Mouse (Mus musculus) CH12.LX (cell line): Measurements from ENCODE around the gene Cdc45. TPM values are rescaled to one million over a fixed set of nuclear protein-coding genes. Genes with fewer than 3 reads are reported as not detected.

Experiments
- DNase-seq: peaks from one replicate; pipeline ENCODE4 v3.0.0-alpha.2; 2013; ENCODE audit errors: extremely low read depth
- H3K27ac ChIP-seq: 2 replicates; pipeline ENCODE4 v1.5.1; 2012; ENCODE audit warnings: low read depth, mild to moderate bottlenecking, control low read depth, moderate library complexity; ENCODE audit not compliant: insufficient read depth
- H3K27me3 ChIP-seq: replicated peaks from 2 replicates; pipeline ENCODE3; 2012; ENCODE audit warnings: inconsistent platforms
- H3K36me3 ChIP-seq, 2 experiments: replicated peaks in 1 of 2; 2 replicates each; pipeline versions ENCODE3 to v1.6.1; 2012; ENCODE audit warnings: inconsistent platforms in 1 of 2, low read length in 1 of 2, mild to moderate bottlenecking in 1 of 2, mixed read lengths in 1 of 2, moderate library complexity in 1 of 2; ENCODE audit not compliant: control insufficient read depth in 1 of 2, insufficient read depth in 1 of 2
- H3K4me1 ChIP-seq, 2 experiments: 2 replicates each; pipeline ENCODE4 v1.6.1; 2012; ENCODE audit warnings: inconsistent platforms in 1 of 2, moderate library complexity in 1 of 2; ENCODE audit not compliant: insufficient read depth in 2 of 2, control insufficient read depth in 1 of 2
- H3K4me2 ChIP-seq: 2 replicates; pipeline ENCODE4 v1.6.1; 2012; ENCODE audit warnings: low read depth, mild to moderate bottlenecking, control low read depth; ENCODE audit not compliant: poor library complexity, insufficient read depth, severe bottlenecking
- H3K4me3 ChIP-seq, 3 experiments: fragments of 150-350 bp in 1 of 3; sonication (generic) in 1 of 3; replicated peaks in 1 of 3; 2 replicates each; pipeline versions ENCODE3 to v1.5.1; 2011 to 2012; ENCODE audit warnings: low read depth in 2 of 3, low read length in 2 of 3, mild to moderate bottlenecking in 2 of 3, moderate library complexity in 2 of 3, control low read depth in 1 of 3, improper control_type of control experiment in 1 of 3, inconsistent platforms in 1 of 3, mixed read lengths in 1 of 3; ENCODE audit not compliant: poor library complexity in 1 of 3
- H3K79me2 ChIP-seq: replicated peaks from 2 replicates; pipeline ENCODE4 v1.6.1; 2012; ENCODE audit warnings: mild to moderate bottlenecking, moderate library complexity; ENCODE audit not compliant: control insufficient read depth, poor library complexity, insufficient read depth, severe bottlenecking; ENCODE audit errors: extremely low read depth
- H3K9ac ChIP-seq: 2 replicates; pipeline ENCODE4 v1.6.1; 2012; ENCODE audit warnings: low read depth, mild to moderate bottlenecking, control low read depth, moderate library complexity; ENCODE audit not compliant: insufficient read depth
- H3K9me3 ChIP-seq: replicated peaks from 2 replicates; pipeline ENCODE3; 2012; ENCODE audit warnings: low read length, inconsistent platforms, mixed read lengths
- CHD1 ChIP-seq: IDR thresholded peaks from 2 replicates; pipeline ENCODE4 v1.6.1; 2012; ENCODE audit warnings: low read depth, low read length, improper control_type of control experiment, inconsistent platforms
- CHD2 ChIP-seq: IDR thresholded peaks from 2 replicates; pipeline ENCODE4 v1.6.1; 2011; ENCODE audit warnings: low read length, improper control_type of control experiment
- CTCF ChIP-seq, 2 experiments: IDR thresholded peaks in 1 of 2; conservative IDR thresholded peaks in 1 of 2; 2 replicates each; pipeline ENCODE4 v1.5.1; 2011 to 2012; ENCODE audit warnings: low read depth in 2 of 2, low read length in 2 of 2, improper control_type of control experiment in 1 of 2, inconsistent platforms in 1 of 2, mild to moderate bottlenecking in 1 of 2, moderate library complexity in 1 of 2
- E2F4 ChIP-seq: IDR thresholded peaks from 2 replicates; pipeline ENCODE4 v1.6.1; 2011; ENCODE audit warnings: low read depth, low read length, improper control_type of control experiment; ENCODE audit not compliant: insufficient replicate concordance
- EP300 ChIP-seq: IDR thresholded peaks from 2 replicates; pipeline ENCODE4 v1.6.1; 2011; ENCODE audit warnings: low read length, improper control_type of control experiment
- HCFC1 ChIP-seq: IDR thresholded peaks from 2 replicates; pipeline ENCODE4 v1.6.1; 2012; ENCODE audit warnings: low read depth, mild to moderate bottlenecking, inconsistent platforms, low read length, improper control_type of control experiment
- IRF4 ChIP-seq: IDR thresholded peaks from 2 replicates; pipeline ENCODE4 v1.6.1; 2014; ENCODE audit warnings: low read depth, mild to moderate bottlenecking, inconsistent platforms, low read length, improper control_type of control experiment
- JUN ChIP-seq: IDR thresholded peaks from 2 replicates; pipeline ENCODE4 v1.6.1; 2011; ENCODE audit warnings: low read depth, mild to moderate bottlenecking, low read length, improper control_type of control experiment, moderate library complexity; ENCODE audit not compliant: insufficient read depth
- JUND ChIP-seq: conservative IDR thresholded peaks from 2 replicates; pipeline ENCODE4 v1.6.1; 2011; ENCODE audit warnings: low read depth, low read length, improper control_type of control experiment
- KAT2A ChIP-seq: IDR thresholded peaks from 2 replicates; pipeline ENCODE4 v1.6.1; 2012; ENCODE audit warnings: low read length, improper control_type of control experiment, inconsistent platforms; ENCODE audit not compliant: insufficient replicate concordance
- MAX ChIP-seq: IDR thresholded peaks from 2 replicates; pipeline ENCODE4 v1.6.1; 2011; ENCODE audit warnings: low read length, improper control_type of control experiment
- MAZ ChIP-seq: IDR thresholded peaks from 2 replicates; pipeline ENCODE4 v1.6.1; 2012; ENCODE audit warnings: low read depth, mild to moderate bottlenecking, inconsistent platforms, low read length, improper control_type of control experiment, moderate library complexity
- MXI1 ChIP-seq: IDR thresholded peaks from 2 replicates; pipeline ENCODE4 v1.6.1; 2011; ENCODE audit warnings: mild to moderate bottlenecking, low read depth, low read length, improper control_type of control experiment
- MYC ChIP-seq: IDR thresholded peaks from 2 replicates; pipeline ENCODE4 v1.6.1; 2011; ENCODE audit warnings: low read depth, mild to moderate bottlenecking, improper control_type of control experiment, low read length
- PAX5 ChIP-seq: IDR thresholded peaks from 2 replicates; pipeline ENCODE4 v1.6.1; 2012; ENCODE audit warnings: low read length, inconsistent platforms, mixed read lengths
- POLR2AphosphoS2 ChIP-seq: IDR thresholded peaks from 2 replicates; pipeline ENCODE4 v1.6.1; 2011; ENCODE audit warnings: low read depth, low read length, improper control_type of control experiment
- RAD21 ChIP-seq: IDR thresholded peaks from 2 replicates; pipeline ENCODE4 v1.6.1; 2011; ENCODE audit warnings: low read depth, mild to moderate bottlenecking, low read length, improper control_type of control experiment, moderate library complexity
- SIN3A ChIP-seq: IDR thresholded peaks from 2 replicates; pipeline ENCODE4 v1.6.1; 2012; ENCODE audit warnings: low read length, improper control_type of control experiment, inconsistent platforms
- TBP ChIP-seq: conservative IDR thresholded peaks from 2 replicates; pipeline ENCODE4 v1.6.1; 2011; ENCODE audit warnings: low read depth, low read length, improper control_type of control experiment
- UBTF ChIP-seq: IDR thresholded peaks from 2 replicates; pipeline ENCODE4 v1.6.1; 2012; ENCODE audit warnings: low read depth, mild to moderate bottlenecking, inconsistent platforms, low read length, improper control_type of control experiment, moderate library complexity
- USF2 ChIP-seq: conservative IDR thresholded peaks from 2 replicates; pipeline ENCODE4 v1.6.1; 2011; ENCODE audit warnings: low read depth, low read length, improper control_type of control experiment
- ZKSCAN1 ChIP-seq: IDR thresholded peaks from 2 replicates; pipeline ENCODE4 v1.6.1; 2012; ENCODE audit warnings: low read depth, inconsistent platforms, low read length, improper control_type of control experiment, borderline replicate concordance
- ZMIZ1 ChIP-seq: IDR thresholded peaks from 2 replicates; pipeline ENCODE4 v1.6.1; 2012; ENCODE audit warnings: low read depth, mild to moderate bottlenecking, inconsistent platforms, low read length, improper control_type of control experiment
- ZNF384 ChIP-seq: IDR thresholded peaks from 2 replicates; pipeline ENCODE4 v1.6.1; 2012; ENCODE audit warnings: low read depth, low read length, improper control_type of control experiment, inconsistent platforms
- dilution Hi-C: fragments of 300-500 bp; cut with MboI; formaldehyde crosslinking; loops from 2 replicates; pipeline ENCODE4 v1.14.3; 2020; ENCODE audit warnings: low sequenced_read_pairs; ENCODE audit not compliant: extremely low pct_unique_long_range_greater_than_20kb, extremely low pct_ligation_motif_present
- in situ Hi-C: fragments of 300-500 bp; cut with MboI; formaldehyde crosslinking; loops from 3 replicates; pipeline ENCODE4 v1.14.3; 2019; ENCODE audit warnings: low sequenced_read_pairs, low pct_ligation_motif_present, low pct_unique_long_range_greater_than_20kb, mixed read lengths
- polyA plus RNA-seq: library from polyadenylated mRNA; unstranded; fragments of >175 nt; gene quantifications from 2 replicates; pipeline ENCODE4 v1.2.1, GENCODE M21; 2012; ENCODE audit warnings: low read depth; ENCODE audit not compliant: insufficient read length
- total RNA-seq, 2 experiments: library from RNA; depleted of rRNA; stranded (reverse); fragments of 300-350 nt in 1 of 2; fragments of >200 nt in 1 of 2; gene quantifications; 2 replicates each; pipeline ENCODE4 v1.2.3; 2012 to 2014

The Cdc45 gene
- total and polyA plus RNA-seq, 3 experiments, result 117 to 144 (median 136) TPM

GRCm38 (mm10) chr16:18786652-18787051 is 25.1 kb downstream of the Cdc45 start:
- TF ChIP-seq KAT2A (no peak), IRF4 (no peak), MYC (no peak), MXI1 (no peak), JUN (no peak), RAD21 (no peak), MAX (no peak), SIN3A (no peak), E2F4 (no peak), ZNF384 (no peak), UBTF (no peak), POLR2AphosphoS2 (no peak), CHD2 (no peak), MAZ (no peak), HCFC1 (no peak), EP300 (no peak)
- Histone ChIP-seq H3K4me3 (no peak overlapping the region), H3K27ac (no peak overlapping the region), H3K27me3 (no peaks in the 10 kb centered on the region), H3K79me2 (no peaks in the 10 kb centered on the region), H3K4me1 (peaks cover 0 to 4% of the 10 kb centered on the region in 2 experiments; a peak in 1 of 4 replicates), H3K9ac (no peak overlapping the region), H3K4me2 (no peak overlapping the region), H3K36me3 (peaks cover 80 to 95% of the 10 kb centered on the region in 2 experiments), H3K9me3 (no peaks in the 10 kb centered on the region)
- dilution Hi-C loops (no loop called here), in situ Hi-C loops (no loop called here)
- DNase-seq, result no peak

GRCm38 (mm10) chr16:18785485-18785884 is 26.3 kb downstream of the Cdc45 start:
- Histone ChIP-seq H3K4me3 (no peak overlapping the region), H3K27me3 (no peaks in the 10 kb centered on the region), H3K27ac (no peak overlapping the region), H3K36me3 (peaks cover 81 to 95% of the 10 kb centered on the region in 2 experiments), H3K4me2 (no peak overlapping the region), H3K9me3 (no peaks in the 10 kb centered on the region), H3K9ac (no peak overlapping the region), H3K4me1 (peaks cover 0 to 4% of the 10 kb centered on the region in 2 experiments; a peak in 1 of 4 replicates), H3K79me2 (no peaks in the 10 kb centered on the region)
- dilution Hi-C loops (no loop called here), in situ Hi-C loops (no loop called here)
- TF ChIP-seq SIN3A (no peak), TBP (no peak), IRF4 (no peak), ZMIZ1 (no peak), RAD21 (no peak), E2F4 (no peak), CTCF (conservative IDR thresholded peaks at IDR 0.05 in 1 of 2, IDR thresholded peaks at IDR 0.05 in 1 of 2; ENCODE audit: low read depth in 2 of 2, low read length in 2 of 2) (no peak), ZKSCAN1 (no peak), KAT2A (no peak), CHD2 (no peak), JUND (no peak), PAX5 (no peak), USF2 (no peak), CHD1 (no peak)
- DNase-seq, result no peak
